Mouse (Mus musculus): ENCODE measurements around the gene Fem1b. TPM values are rescaled to one million over a fixed set of nuclear protein-coding genes. Genes with fewer than 3 reads are reported as not detected.
"Not testable (repeated sequence)": the region's sequence is repeated elsewhere in the genome, so short reads cannot be mapped to it uniquely, and the experiment has no call there.

The Fem1b gene
- 10 to 100 TPM; 15.8 to 16.1 TPM for total RNA-seq (2021)
- long read RNA-seq, experiment 1, partial matches to known transcripts = 0 of 4 reads
- long read RNA-seq, experiment 1, other reads (novel, unspliced or antisense) = 4 of 4 reads
- long read RNA-seq, experiment 2, full-length matches to known transcripts = 1 of 2 reads
- long read RNA-seq, experiment 2, partial matches to known transcripts = 0 of 2 reads
- long read RNA-seq, experiment 2, other reads (novel, unspliced or antisense) = 1 of 2 reads

GRCm38 (mm10) chr9:62811516-62812121 is at the start of gene Fem1b:
Gene Fem1b, minus strand, starts transcription at chr9:62811934.
- DNase-seq = peak; percentile 94

- no peak for DNase-seq
These were observed 49.1 kb upstream of the Fem1b start for GRCm38 (mm10) chr9:62860866-62861265.

- DNase-seq = not testable (repeated sequence)
These were observed 48.4 kb upstream of the Fem1b start for GRCm38 (mm10) chr9:62860102-62860501.

GRCm38 (mm10) chr9:62858266-62859019 is 46.7 kb upstream of the Fem1b start:
- DNase-seq = no peak

GRCm38 (mm10) chr9:62857719-62858261 is 46.1 kb upstream of the Fem1b start, which contains the start of gene Calml4:
Gene Calml4, plus strand, starts transcription at chr9:62858080.
- peak; percentile 82 to 86 for DNase-seq

- peak; percentile 51 to 64 for DNase-seq
These were observed 45.5 kb upstream of the Fem1b start for GRCm38 (mm10) chr9:62857216-62857615.

GRCm38 (mm10) chr9:62854483-62854882 is 42.7 kb upstream of the Fem1b start:
- no peak for DNase-seq

- DNase-seq = no peak
These were observed 39.8 kb upstream of the Fem1b start for GRCm38 (mm10) chr9:62851571-62851970.

GRCm38 (mm10) chr9:62848641-62849040 is 36.9 kb upstream of the Fem1b start:
- DNase-seq = no peak

- peak; percentile 87 to 96 for DNase-seq
These were observed 36.0 kb upstream of the Fem1b start for GRCm38 (mm10) chr9:62847694-62848093.

- DNase-seq = no peak
These were observed 32.7 kb upstream of the Fem1b start for GRCm38 (mm10) chr9:62844461-62844860.

- no peak for DNase-seq
These were observed 31.8 kb upstream of the Fem1b start for GRCm38 (mm10) chr9:62843356-62844024.

GRCm38 (mm10) chr9:62839172-62839770 is 27.5 kb upstream of the Fem1b start:
- peak in 1 of 2 experiments; percentile 55 for DNase-seq

- DNase-seq = peak; percentile 79 to 90
These were observed 26.9 kb upstream of the Fem1b start, which contains the start of gene Cln6 for GRCm38 (mm10) chr9:62838506-62839171. Gene Cln6, plus strand, starts transcription at chr9:62838785.

- no peak for DNase-seq
These were observed 26.4 kb upstream of the Fem1b start for GRCm38 (mm10) chr9:62838146-62838505.

GRCm38 (mm10) chr9:62837611-62838010 is 25.9 kb upstream of the Fem1b start:
- no peak for DNase-seq

- DNase-seq = no peak
These were observed 24.1 kb upstream of the Fem1b start for GRCm38 (mm10) chr9:62835705-62836446.

- DNase-seq = no peak
These were observed 23.2 kb upstream of the Fem1b start for GRCm38 (mm10) chr9:62834906-62835305.

- no peak for DNase-seq
These were observed 18.1 kb upstream of the Fem1b start for GRCm38 (mm10) chr9:62829877-62830276.

GRCm38 (mm10) chr9:62828662-62829086 is 16.9 kb upstream of the Fem1b start:
- peak; percentile 96 to 98 for DNase-seq

Measured in heart, adult 18-20 months (tissue).